Comparison of ENCODE assay signal across 8 mouse cellular contexts in the genomic region with DNA sequence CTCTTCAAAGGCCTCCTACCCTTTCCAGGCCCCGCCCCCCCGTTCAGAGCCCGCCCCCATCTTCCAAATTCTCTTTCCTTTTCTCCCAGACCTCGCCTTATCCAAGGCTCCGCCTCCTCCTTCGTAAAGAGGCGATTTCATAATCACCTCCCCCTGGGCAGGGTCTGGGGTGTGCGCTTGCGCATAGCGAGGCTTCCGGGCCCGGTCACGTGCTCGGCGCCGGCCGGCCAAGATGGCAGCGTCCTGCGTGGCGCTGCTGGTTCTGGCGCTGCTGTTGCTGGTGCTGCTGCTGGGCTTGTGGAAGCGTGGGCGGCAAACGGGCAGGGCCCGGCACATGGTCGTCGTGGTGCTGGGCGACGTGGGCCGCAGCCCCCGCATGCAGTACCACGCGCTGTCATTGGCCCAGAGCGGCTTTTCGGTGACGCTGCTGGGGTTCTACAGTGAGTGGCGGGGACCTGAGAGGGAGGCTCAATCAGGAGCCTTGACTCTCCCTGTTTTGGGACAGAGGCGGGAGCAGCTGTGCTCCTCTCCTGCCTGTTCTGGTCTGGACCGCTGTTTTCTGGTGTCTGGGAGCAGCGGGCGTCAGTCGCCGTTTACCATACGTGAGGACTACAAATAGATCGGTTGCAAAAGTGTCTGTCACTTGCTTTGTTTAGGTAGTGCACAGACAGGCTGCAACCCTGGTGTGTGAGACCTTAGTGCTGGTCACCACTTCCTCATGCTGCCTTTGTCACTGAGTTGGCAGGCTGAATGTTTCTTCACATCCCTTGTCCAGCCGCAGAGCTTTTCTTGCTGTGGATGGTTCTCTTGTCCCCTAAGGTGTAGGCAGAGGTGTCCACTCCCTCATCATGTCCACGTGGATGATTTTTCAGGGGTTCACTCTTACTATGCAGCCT. TPM values are rescaled to one million over a fixed set of nuclear protein-coding genes. Genes with fewer than 3 reads are reported as not detected.
DNase-seq lines count a peak whose midpoint lies in the region; ATAC-seq lines count a peak whose summit lies in the region.

TSS of gene Alg1 (plus strand) at position 204 of the 896 bp plus-strand sequence.

- no peaks in the 10 kb centered on the region for H3K27me3 ChIP-seq in heart, embryonic 13.5 days (replicated peaks)
- H3K27me3 ChIP-seq in liver, embryonic 12.5 days (replicated peaks), result no peaks in the 10 kb centered on the region
- no peaks in the 10 kb centered on the region for H3K27me3 ChIP-seq in stomach, embryonic 15.5 days (replicated peaks)

- peaks cover 14% of the 10 kb centered on the region for H3K36me3 ChIP-seq in heart, embryonic 13.5 days
- H3K36me3 ChIP-seq in liver, embryonic 12.5 days, result peaks cover 17% of the 10 kb centered on the region
- H3K36me3 ChIP-seq in stomach, embryonic 15.5 days, result 0 out of 2 replicates have a peak, but pooled peaks cover 5% of the 10 kb centered on the region

- DNase-seq in CD4-positive, CD25-positive, alpha-beta regulatory T cell, adult 2 months (ENCODE audit: low read depth, low spot score), result peak; percentile 96
- peak; percentile 67 for DNase-seq in fat pad, adult 2 months (ENCODE audit: extremely low read depth, low read depth, low spot score)
- DNase-seq in kidney, postnatal 10 days, result peak; percentile 96
- DNase-seq in natural killer cell, adult 2 months (ENCODE audit: low spot score in 2 of 2), result peak; percentile 83 to 90

- no peaks in the 10 kb centered on the region for H3K9me3 ChIP-seq in heart, embryonic 13.5 days
- no peaks in the 10 kb centered on the region for H3K9me3 ChIP-seq in liver, embryonic 12.5 days (replicated peaks)
- no peaks in the 10 kb centered on the region for H3K9me3 ChIP-seq in stomach, embryonic 15.5 days

- peak; percentile 93 for ATAC-seq in heart, embryonic 13.5 days (ENCODE audit: extremely low read depth, insufficient number of reproducible peaks, low FRiP score, low TSS enrichment)
- ATAC-seq in liver, embryonic 12.5 days, result peak; percentile 94
- peak; percentile 95 for ATAC-seq in stomach, embryonic 15.5 days (ENCODE audit: insufficient read depth, low FRiP score, low read depth)

- H3K4me3 ChIP-seq in brown adipose tissue, adult 24 weeks (ENCODE audit: insufficient read depth, low read depth, low read length), result peak within 1 kb of the TSS; percentile 78
- peak within 1 kb of the TSS; percentile 82 for H3K4me3 ChIP-seq in heart, embryonic 13.5 days
- peak within 1 kb of the TSS; percentile 89 for H3K4me3 ChIP-seq in liver, embryonic 12.5 days
- peak within 1 kb of the TSS; percentile 94 for H3K4me3 ChIP-seq in stomach, embryonic 15.5 days (replicated peaks)

- H3K4me2 ChIP-seq in heart, embryonic 13.5 days, result peak within 1 kb of the TSS; percentile 74
- peak within 1 kb of the TSS; percentile 90 for H3K4me2 ChIP-seq in liver, embryonic 12.5 days
- H3K4me2 ChIP-seq in stomach, embryonic 15.5 days, result peak within 1 kb of the TSS; percentile 80

- 2% methylated on average over 47 of the region's 47 CpGs for WGBS in heart, embryonic 13.5 days
- WGBS in liver, embryonic 12.5 days (ENCODE audit: insufficient replicate concordance), result 2% methylated on average over 47 of the region's 47 CpGs
- WGBS in stomach, embryonic 15.5 days, result 2% methylated on average over 47 of the region's 47 CpGs

- H3K4me1 ChIP-seq in brown adipose tissue, adult 24 weeks (ENCODE audit: control insufficient read depth, insufficient read depth, insufficient read length, low read length), result 0 out of 2 replicates have a peak, but pooled peaks cover 2% of the 10 kb centered on the region
- peaks cover 12% of the 10 kb centered on the region for H3K4me1 ChIP-seq in heart, embryonic 13.5 days
- peaks cover 21% of the 10 kb centered on the region for H3K4me1 ChIP-seq in liver, embryonic 12.5 days
- peaks cover 7% of the 10 kb centered on the region for H3K4me1 ChIP-seq in stomach, embryonic 15.5 days

- peak within 1 kb of the TSS; percentile 87 for H3K9ac ChIP-seq in heart, embryonic 13.5 days
- peak within 1 kb of the TSS; percentile 85 for H3K9ac ChIP-seq in liver, embryonic 12.5 days
- H3K9ac ChIP-seq in stomach, embryonic 15.5 days, result peak within 1 kb of the TSS; percentile 79; the same call in 1 of the 2 replicates

- H3K27ac ChIP-seq in brown adipose tissue, adult 24 weeks (replicated peaks; ENCODE audit: low read depth, low read length), result peak within 1 kb of the TSS; percentile 47
- H3K27ac ChIP-seq in heart, embryonic 13.5 days (replicated peaks), result peak within 1 kb of the TSS; percentile 63
- H3K27ac ChIP-seq in liver, embryonic 12.5 days, result peak within 1 kb of the TSS; percentile 57; the same call in 1 of the 2 replicates
- H3K27ac ChIP-seq in stomach, embryonic 15.5 days, result no peak within 1 kb of the TSS

RNA-seq across cellular contexts. Expression of gene Alg1, which starts in this region (rescaled TPM):
- 20.0 and 20.2 TPM in 2 replicates for polyA plus RNA-seq in brown adipose tissue, adult 24 weeks (2012; ENCODE audit: insufficient read depth, insufficient read length, missing spikeins)
- polyA plus RNA-seq in heart, embryonic 13.5 days (2015; fragmentation: Nextera tagmentation; extraction: Ambion mirVana), result 22.2 and 25.0 TPM in 2 replicates
- 17.3 and 18.5 TPM in 2 replicates for polyA plus RNA-seq in liver, embryonic 12.5 days (2016; fragmentation: Nextera tagmentation; extraction: Ambion mirVana)
- 32.3 and 34.5 TPM in 2 replicates for polyA plus RNA-seq in stomach, embryonic 15.5 days (2015; fragmentation: Nextera tagmentation; extraction: Ambion mirVana)
